Mouse (Mus musculus) limb, embryonic 12.5 days (tissue): ENCODE results near the gene Aifm1. TPM values are rescaled to one million over a fixed set of nuclear protein-coding genes. Genes with fewer than 3 reads are reported as not detected.

Experiments used
- ATAC-seq: fragments of 200-750 bp; cut with Nextera tagmentation; 2 replicates; pipeline ENCODE4 v1.8.0; 2017; ENCODE audit warnings: low read depth, moderate TSS enrichment; ENCODE audit not compliant: insufficient number of reproducible peaks, insufficient read depth, low FRiP score, low TSS enrichment
- H3K27ac ChIP-seq: fragments of 300-500 bp; sonication (generic); 2 replicates; pipeline ENCODE4 v1.5.1; 2016; ENCODE audit warnings: mild to moderate bottlenecking, moderate library complexity
- H3K27me3 ChIP-seq: fragments of 300-500 bp; sonication (generic); 2 replicates; pipeline ENCODE4 v1.6.1; 2016; ENCODE audit warnings: mild to moderate bottlenecking, moderate library complexity
- H3K36me3 ChIP-seq: fragments of 300-500 bp; sonication (generic); 2 replicates; pipeline ENCODE4 v1.6.1; 2016; ENCODE audit warnings: mild to moderate bottlenecking, moderate library complexity
- H3K4me1 ChIP-seq: fragments of 300-500 bp; sonication (generic); replicated peaks from 2 replicates; pipeline ENCODE4 v1.6.1; 2016
- H3K4me2 ChIP-seq: fragments of 300-500 bp; sonication (generic); 2 replicates; pipeline ENCODE4 v1.6.1; 2016; ENCODE audit warnings: mild to moderate bottlenecking, moderate library complexity
- H3K4me3 ChIP-seq: fragments of 300-500 bp; sonication (generic); replicated peaks from 2 replicates; pipeline ENCODE4 v1.5.1; 2016; ENCODE audit warnings: mild to moderate bottlenecking
- H3K9ac ChIP-seq: fragments of 300-500 bp; sonication (generic); replicated peaks from 2 replicates; pipeline ENCODE4 v1.6.1; 2016; ENCODE audit warnings: mild to moderate bottlenecking, moderate library complexity
- H3K9me3 ChIP-seq: fragments of 300-500 bp; sonication (generic); 2 replicates; pipeline ENCODE4 v1.6.1; 2016; ENCODE audit warnings: mild to moderate bottlenecking, moderate library complexity
- WGBS: fragments of 180-500 bp; shearing (Covaris S2); methylation state at CpG from one replicate; pipeline ENCODE4 v1.1.7; 2016; 5-methylcytosine and 5-hydroxymethylcytosine counted together
- polyA plus RNA-seq: library from polyadenylated mRNA; unstranded; fragments of >200 nt; fragmentation: Nextera tagmentation; extraction: Ambion mirVana; gene quantifications from 2 replicates; pipeline ENCODE4 v1.2.1, GENCODE M21; 2016

The Aifm1 gene
- polyA plus RNA-seq, 1 experiment from 2014 or later, result 80.1 TPM

GRCm38 (mm10) chrX:48493763-48494162, 19.6 kb downstream of the Aifm1 start:
- WGBS, result 93% methylated on average over 8 of the region's 8 CpGs
- Histone ChIP-seq H3K36me3 (peaks cover 44% of the 10 kb centered on the region), H3K9ac (no peak overlapping the region), H3K27ac (no peak overlapping the region), H3K27me3 (no peaks in the 10 kb centered on the region), H3K4me3 (no peak overlapping the region), H3K9me3 (no peaks in the 10 kb centered on the region), H3K4me1 (no peaks in the 10 kb centered on the region), H3K4me2 (no peak overlapping the region)
- no peak for ATAC-seq

- no peak for ATAC-seq
- H3K36me3 ChIP-seq, result peaks cover 55% of the 10 kb centered on the region; the same call in 1 of the 2 replicates
Observed at GRCm38 (mm10) chrX:48481687-48482086, 31.7 kb downstream of the Aifm1 start.

GRCm38 (mm10) chrX:48481095-48481494, 32.3 kb downstream of the Aifm1 start:
- whole genome bisulfite sequencing, result 75% methylated on average over 4 of the region's 4 CpGs
- H3K36me3 ChIP-seq, result peaks cover 58% of the 10 kb centered on the region; the same call in 1 of the 2 replicates
- H3K4me1 ChIP-seq, result no peaks in the 10 kb centered on the region
- ATAC-seq, result no peak
- no peak overlapping the region for H3K9ac ChIP-seq
- H3K4me3 ChIP-seq, result no peak overlapping the region
- H3K27ac ChIP-seq, result no peak overlapping the region
- H3K9me3 ChIP-seq, result no peaks in the 10 kb centered on the region
- no peaks in the 10 kb centered on the region for H3K27me3 ChIP-seq
- no peak overlapping the region for H3K4me2 ChIP-seq

More at GRCm38 (mm10) chrX:48481687-48482086, 31.7 kb downstream of the Aifm1 start:
- Histone ChIP-seq H3K27me3 (no peaks in the 10 kb centered on the region), H3K9me3 (no peaks in the 10 kb centered on the region), H3K4me2 (no peak overlapping the region), H3K4me3 (no peak overlapping the region), H3K27ac (no peak overlapping the region), H3K9ac (no peak overlapping the region), H3K4me1 (no peaks in the 10 kb centered on the region)
- WGBS, result 92% methylated on average over 7 of the region's 7 CpGs

GRCm38 (mm10) chrX:48467355-48467946, 45.9 kb downstream of the Aifm1 start:
- no peak overlapping the region for H3K4me2 ChIP-seq
- no peaks in the 10 kb centered on the region for H3K27me3 ChIP-seq
- no peaks in the 10 kb centered on the region for H3K9me3 ChIP-seq
- no peaks in the 10 kb centered on the region for H3K4me1 ChIP-seq
- no peak overlapping the region for H3K4me3 ChIP-seq
- H3K27ac ChIP-seq, result no peak overlapping the region
- ATAC-seq, result no peak
- no peak overlapping the region for H3K9ac ChIP-seq
- H3K36me3 ChIP-seq, result no peaks in the 10 kb centered on the region
- WGBS, result 73% methylated on average over 3 of the region's 3 CpGs

- WGBS, result 81% methylated on average over 2 of the region's 2 CpGs
- Histone ChIP-seq H3K4me1 (no peaks in the 10 kb centered on the region), H3K9ac (no peak overlapping the region), H3K27ac (no peak overlapping the region), H3K9me3 (no peaks in the 10 kb centered on the region), H3K4me2 (no peak overlapping the region), H3K4me3 (no peak overlapping the region), H3K36me3 (no peaks in the 10 kb centered on the region), H3K27me3 (no peaks in the 10 kb centered on the region)
- no peak for ATAC-seq
Observed at GRCm38 (mm10) chrX:48466174-48466573, 47.2 kb downstream of the Aifm1 start.

- H3K4me1 ChIP-seq, result no peaks in the 10 kb centered on the region
- 88% methylated on average over 6 of the region's 6 CpGs for WGBS
Observed at GRCm38 (mm10) chrX:48464436-48464835, 48.9 kb downstream of the Aifm1 start.

GRCm38 (mm10) chrX:48463636-48464035, 49.7 kb downstream of the Aifm1 start:
- H3K9me3 ChIP-seq, result no peaks in the 10 kb centered on the region
- H3K4me2 ChIP-seq, result no peak overlapping the region
- H3K27ac ChIP-seq, result no peak overlapping the region
- no peaks in the 10 kb centered on the region for H3K27me3 ChIP-seq
- WGBS, result 87% methylated on average over 4 of the region's 4 CpGs
- no peaks in the 10 kb centered on the region for H3K36me3 ChIP-seq
- H3K9ac ChIP-seq, result no peak overlapping the region
- no peak for ATAC-seq
- H3K4me3 ChIP-seq, result no peak overlapping the region
- no peaks in the 10 kb centered on the region for H3K4me1 ChIP-seq

More at GRCm38 (mm10) chrX:48464436-48464835, 48.9 kb downstream of the Aifm1 start:
- Histone ChIP-seq H3K4me2 (no peak overlapping the region), H3K9ac (no peak overlapping the region), H3K9me3 (no peaks in the 10 kb centered on the region), H3K4me3 (no peak overlapping the region), H3K27ac (no peak overlapping the region), H3K36me3 (no peaks in the 10 kb centered on the region), H3K27me3 (no peaks in the 10 kb centered on the region)
- ATAC-seq, result no peak

- Histone ChIP-seq H3K27ac (no peak within 1 kb of the TSS), H3K9me3 (no peaks in the 10 kb centered on the region), H3K4me2 (peak within 1 kb of the TSS; percentile 60), H3K4me3 (peak within 1 kb of the TSS; percentile 38), H3K4me1 (no peaks in the 10 kb centered on the region), H3K36me3 (no peaks in the 10 kb centered on the region), H3K27me3 (no peaks in the 10 kb centered on the region), H3K9ac (peak within 1 kb of the TSS; percentile 45)
- peak; percentile 84 for ATAC-seq
- WGBS, result 19% methylated on average over 38 of the region's 38 CpGs
Observed at GRCm38 (mm10) chrX:48462754-48463507, 50.4 kb downstream of the Aifm1 start, which contains the start of gene Elf4. Gene Elf4 (minus strand): TSS chrX:48463132.

- WGBS, result 26% methylated on average over 4 of the region's 4 CpGs
- no peaks in the 10 kb centered on the region for H3K27me3 ChIP-seq
- H3K36me3 ChIP-seq, result no peaks in the 10 kb centered on the region
- H3K27ac ChIP-seq, result no peak overlapping the region
- no peaks in the 10 kb centered on the region for H3K4me1 ChIP-seq
- peak overlapping the region; percentile 45 for H3K9ac ChIP-seq
- H3K4me3 ChIP-seq, result peak overlapping the region; percentile 38
- H3K9me3 ChIP-seq, result no peaks in the 10 kb centered on the region
- 0 out of 2 replicates have a peak, but pooled peaks have one; percentile 9 for ATAC-seq
- peak overlapping the region; percentile 60 for H3K4me2 ChIP-seq
Observed at GRCm38 (mm10) chrX:48462297-48462696, 51.1 kb downstream of the Aifm1 start.

GRCm38 (mm10) chrX:48461006-48461405, 52.4 kb downstream of the Aifm1 start:
- ATAC-seq, result no peak
- 61% methylated on average over 4 of the region's 4 CpGs for WGBS

GRCm38 (mm10) chrX:48460496-48460895, 52.9 kb downstream of the Aifm1 start:
- no peak overlapping the region for H3K27ac ChIP-seq
- peaks cover 8% of the 10 kb centered on the region for H3K27me3 ChIP-seq
- 71% methylated on average over 7 of the region's 7 CpGs for WGBS
- no peaks in the 10 kb centered on the region for H3K4me1 ChIP-seq
- H3K9me3 ChIP-seq, result no peaks in the 10 kb centered on the region
- H3K4me2 ChIP-seq, result no peak overlapping the region
- no peak overlapping the region for H3K9ac ChIP-seq
- no peaks in the 10 kb centered on the region for H3K36me3 ChIP-seq
- H3K4me3 ChIP-seq, result no peak overlapping the region
- no peak for ATAC-seq

More at GRCm38 (mm10) chrX:48461006-48461405, 52.4 kb downstream of the Aifm1 start:
- Histone ChIP-seq H3K9me3 (no peaks in the 10 kb centered on the region), H3K27me3 (peaks cover 3% of the 10 kb centered on the region), H3K4me2 (no peak overlapping the region), H3K9ac (no peak overlapping the region), H3K27ac (no peak overlapping the region), H3K4me3 (no peak overlapping the region), H3K36me3 (no peaks in the 10 kb centered on the region), H3K4me1 (no peaks in the 10 kb centered on the region)
